Mouse (Mus musculus): Measurements from ENCODE around the gene Csf2rb2.
"Not testable (repeated sequence)": the region's sequence is repeated elsewhere in the genome, so short reads cannot be mapped to it uniquely, and the experiment has no call there.

Gene Csf2rb2

GRCm38 (mm10) chr15:78313659-78314058 is 8.1 kb upstream of the Csf2rb2 start:
- DNase-seq: not testable (repeated sequence)

GRCm38 (mm10) chr15:78312421-78313233 is 7.1 kb upstream of the Csf2rb2 start:
- DNase-seq: not testable (repeated sequence)

GRCm38 (mm10) chr15:78310971-78311370 is 5.5 kb upstream of the Csf2rb2 start:
- no peak for DNase-seq

GRCm38 (mm10) chr15:78309865-78310264 is 4.3 kb upstream of the Csf2rb2 start:
- DNase-seq: no peak

GRCm38 (mm10) chr15:78303665-78304233 is 1.8 kb downstream of the Csf2rb2 start:
- no peak for DNase-seq

- DNase-seq: no peak
These were observed 2.8 kb downstream of the Csf2rb2 start for GRCm38 (mm10) chr15:78302718-78303117.

- no peak for DNase-seq
These were observed 4.7 kb downstream of the Csf2rb2 start for GRCm38 (mm10) chr15:78300773-78301172.

- no peak for DNase-seq
These were observed 5.9 kb downstream of the Csf2rb2 start for GRCm38 (mm10) chr15:78299641-78300040.

GRCm38 (mm10) chr15:78298558-78298957 is 7.0 kb downstream of the Csf2rb2 start:
- DNase-seq: no peak

GRCm38 (mm10) chr15:78293716-78294115 is 11.8 kb downstream of the Csf2rb2 start:
- no peak for DNase-seq

- DNase-seq: not testable (repeated sequence)
These were observed 12.3 kb downstream of the Csf2rb2 start for GRCm38 (mm10) chr15:78293228-78293627.

GRCm38 (mm10) chr15:78289775-78290174 is 15.7 kb downstream of the Csf2rb2 start:
- not testable (repeated sequence) for DNase-seq

- no peak for DNase-seq
These were observed 17.6 kb downstream of the Csf2rb2 start for GRCm38 (mm10) chr15:78287941-78288340.

- DNase-seq: no peak
These were observed 27.2 kb downstream of the Csf2rb2 start for GRCm38 (mm10) chr15:78278308-78278707.

- no peak for DNase-seq
These were observed 34.3 kb downstream of the Csf2rb2 start for GRCm38 (mm10) chr15:78271208-78271607.

GRCm38 (mm10) chr15:78267865-78268264 is 37.7 kb downstream of the Csf2rb2 start:
- DNase-seq: no peak

- DNase-seq: no peak
These were observed 38.1 kb downstream of the Csf2rb2 start for GRCm38 (mm10) chr15:78267441-78267840.

GRCm38 (mm10) chr15:78263286-78263685 is 42.2 kb downstream of the Csf2rb2 start:
- DNase-seq: no peak

GRCm38 (mm10) chr15:78260668-78261333 is 44.7 kb downstream of the Csf2rb2 start:
- no peak for DNase-seq

- DNase-seq: peak; percentile 7
These were observed 47.2 kb downstream of the Csf2rb2 start for GRCm38 (mm10) chr15:78258246-78258865.

- no peak for DNase-seq
These were observed 48.0 kb downstream of the Csf2rb2 start for GRCm38 (mm10) chr15:78257326-78258050.

- not testable (repeated sequence) for DNase-seq
These were observed 48.8 kb downstream of the Csf2rb2 start for GRCm38 (mm10) chr15:78256602-78257259.
